Mouse (Mus musculus): ENCODE measurements around the gene Ccdc117.

- TF ChIP-seq CTCF (IDR thresholded peaks at IDR 0.05) (no peak), POLR2A (IDR thresholded peaks at IDR 0.05; ENCODE audit: insufficient read depth, low read depth, low read length) (no peak), EP300 (IDR thresholded peaks at IDR 0.05; ENCODE audit: insufficient read depth, low read depth, low read length) (no peak)
Measured at GRCm38 (mm10) chr11:5510099-5510391, 31.9 kb downstream of the Ccdc117 start.

Measured in heart, adult 2 months (tissue).